In the genomic region with DNA sequence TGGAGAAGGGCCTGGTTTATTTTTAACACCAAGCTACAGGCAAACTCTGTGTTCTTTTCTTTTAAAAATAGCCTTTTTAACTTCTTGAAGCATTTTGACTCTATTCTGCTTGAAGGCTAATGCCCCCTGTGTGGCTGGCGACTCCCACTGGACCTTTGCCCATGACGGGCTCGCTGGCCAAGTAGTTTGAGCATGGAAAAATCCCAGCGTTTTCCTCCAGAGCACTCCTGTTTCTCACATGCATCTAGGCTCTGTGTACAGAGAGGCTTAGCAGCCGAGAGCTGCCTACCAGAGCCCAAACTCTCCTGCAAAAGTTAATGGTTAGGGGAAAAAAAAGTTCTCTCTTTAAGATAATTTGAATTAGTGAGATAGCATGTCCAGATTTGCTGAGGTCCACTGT, we compare ENCODE assay signal across 10 mouse cellular contexts. TPM values are rescaled to one million over a fixed set of nuclear protein-coding genes. Genes with fewer than 3 reads are reported as not detected.
A peak's percentile ranks its signal among the peaks of the same experiment; 100 is the strongest.
DNase-seq lines count a peak whose midpoint lies in the region; ATAC-seq and TF ChIP-seq lines count a peak whose summit lies in the region.
"Had no signal": no experiment of that assay in that cellular context is flagged by ENCODE, and none has a peak within 500 bp of the region (broad histone marks: within the 10 kb centered on the region; RNA-seq: fewer than 3 reads in every experiment).

No protein-coding gene starts in this region.

- H3K27ac ChIP-seq in midbrain, embryonic 10.5 days (replicated peaks): 0 out of 2 replicates have a peak overlapping the region, but pooled peaks have one; percentile 23
- no peak overlapping the region for H3K27ac ChIP-seq in midbrain, embryonic 15.5 days
- H3K27ac ChIP-seq in thymus, adult 2 months (ENCODE audit: control insufficient read depth, insufficient read depth, low read length): no peak overlapping the region
- H3K27ac ChIP-seq: neural tube, embryonic 13.5 days had no signal

- no peak for DNase-seq in midbrain, embryonic 10.5 days (ENCODE audit: low spot score)
- DNase-seq in cerebellum, adult 9-10 months: peak; percentile 82
- peak; percentile 40 to 51 for DNase-seq in heart, adult 9 months (ENCODE audit: low spot score in 2 of 2)
- DNase-seq in kidney, postnatal 36 days: peak; percentile 91 to 95
- peak; percentile 33 for DNase-seq in lung, postnatal 36 days
- DNase-seq in thymus, adult 2 months: no peak
- DNase-seq in urinary bladder, postnatal 25 days (ENCODE audit: low spot score): no peak

- no peak overlapping the region for H3K4me2 ChIP-seq in midbrain, embryonic 15.5 days
- H3K4me2 ChIP-seq: neural tube, embryonic 13.5 days had no signal

- H3K27me3 ChIP-seq in midbrain, embryonic 10.5 days (ENCODE audit: low read depth, poor library complexity, severe bottlenecking): no peaks in the 10 kb centered on the region
- H3K27me3 ChIP-seq in midbrain, embryonic 15.5 days (replicated peaks): no peaks in the 10 kb centered on the region
- no peaks in the 10 kb centered on the region for H3K27me3 ChIP-seq in thymus, adult 2 months (ENCODE audit: control insufficient read depth, insufficient read depth, low read length)
- H3K27me3 ChIP-seq: neural tube, embryonic 13.5 days had no signal

- no peak overlapping the region for H3K9ac ChIP-seq in midbrain, embryonic 15.5 days
- H3K9ac ChIP-seq: neural tube, embryonic 13.5 days had no signal

- no peaks in the 10 kb centered on the region for H3K36me3 ChIP-seq in midbrain, embryonic 10.5 days
- H3K36me3 ChIP-seq in midbrain, embryonic 15.5 days (replicated peaks): no peaks in the 10 kb centered on the region
- no peaks in the 10 kb centered on the region for H3K36me3 ChIP-seq in thymus, adult 2 months (ENCODE audit: control insufficient read depth, insufficient read depth, low read length)
- H3K36me3 ChIP-seq: neural tube, embryonic 13.5 days had no signal

- no peak for TF ChIP-seq POLR2A in thymus, adult 2 months (IDR thresholded peaks at IDR 0.05; ENCODE audit: control insufficient read depth, extremely low read depth, insufficient read depth, low read length, poor library complexity)

- no peaks in the 10 kb centered on the region for H3K9me3 ChIP-seq in midbrain, embryonic 10.5 days (replicated peaks)
- H3K9me3 ChIP-seq in midbrain, embryonic 15.5 days: no peaks in the 10 kb centered on the region
- H3K9me3 ChIP-seq: neural tube, embryonic 13.5 days had no signal

- no peak overlapping the region for H3K4me3 ChIP-seq in midbrain, embryonic 10.5 days
- no peak overlapping the region for H3K4me3 ChIP-seq in midbrain, embryonic 15.5 days
- H3K4me3 ChIP-seq in thymus, adult 2 months (ENCODE audit: control insufficient read depth, insufficient read depth, low read length): no peak overlapping the region
- H3K4me3 ChIP-seq: neural tube, embryonic 13.5 days had no signal

- WGBS in midbrain, embryonic 10.5 days: 72% methylated on average over 5 of the region's 5 CpGs
- 45% methylated on average over 5 of the region's 5 CpGs for WGBS in midbrain, embryonic 15.5 days
- WGBS in thymus, adult 2 months: 90% methylated on average over 5 of the region's 5 CpGs

- TF ChIP-seq CTCF in thymus, adult 2 months (IDR thresholded peaks at IDR 0.05; ENCODE audit: borderline replicate concordance, control insufficient read depth, extremely low read depth, insufficient read depth, low read length, poor library complexity): no peak

- ATAC-seq in midbrain, embryonic 15.5 days (replicated peaks): no peak; the same call in 1 of the 2 replicates

- H3K4me1 ChIP-seq in midbrain, embryonic 10.5 days: peaks cover 13% of the 10 kb centered on the region
- no peaks in the 10 kb centered on the region for H3K4me1 ChIP-seq in midbrain, embryonic 15.5 days
- peaks cover under 1% of the 10 kb centered on the region; the same call in 1 of the 2 replicates for H3K4me1 ChIP-seq in thymus, adult 2 months (replicated peaks; ENCODE audit: control insufficient read depth, insufficient read depth, low read length)

RNA-seq across cellular contexts. Expression of gene Anapc15-ps, which starts 52.7 kb away (rescaled TPM):
- polyA plus RNA-seq in midbrain, embryonic 10.5 days (2016; fragmentation: Nextera tagmentation; extraction: Ambion mirVana): not detected in 2 replicates
- 0.52 TPM in 1 of 2 replicates, not detected in the other for polyA plus RNA-seq in midbrain, embryonic 15.5 days (2015; fragmentation: Nextera tagmentation; extraction: Ambion mirVana)
- polyA plus RNA-seq in thymus, adult 2 months (2012; rRNA removed): not detected in 2 replicates
- polyA plus RNA-seq: gonadal fat pad, adult 2 months; neural tube, embryonic 13.5 days had no signal

Comparison
In these comparisons a context has a peak if more than half of its experiments do, and no peak if none do; other contexts are left out.
1. DNase-seq: peak in cerebellum, adult 9-10 months (single experiment), heart, adult 9 months (2 of 2), kidney, postnatal 36 days (2 of 2) and lung, postnatal 36 days (single experiment); none in midbrain, embryonic 10.5 days (single experiment), thymus, adult 2 months (single experiment) and urinary bladder, postnatal 25 days (single experiment).